Mouse (Mus musculus): Measurements from ENCODE around the gene Nfkbia. TPM values are rescaled to one million over a fixed set of nuclear protein-coding genes. Genes with fewer than 3 reads are reported as not detected.

Gene Nfkbia
- polyA plus RNA-seq, 1 experiment from 2014 or later = 38.5 TPM

GRCm38 (mm10) chr12:55442861-55443850 lies 49.3 kb downstream of the Nfkbia start:
- no peak for TF ChIP-seq EP300 (IDR thresholded peaks at IDR 0.05; ENCODE audit: low read depth)
- no peak for TF ChIP-seq CTCF (IDR thresholded peaks at IDR 0.05; ENCODE audit: low read depth)
- WGBS (ENCODE audit: insufficient replicate concordance) = 56% methylated on average over 9 of the region's 9 CpGs
- H3K4me2 ChIP-seq (ENCODE audit: low read depth, low read length) = no peak overlapping the region
- DNase-seq (peak; percentile 54), ATAC-seq (peak; percentile 7; the same call in 1 of the 2 replicates)
- H3K27me3 ChIP-seq (ENCODE audit: insufficient read depth, low read length) = no peaks in the 10 kb centered on the region
- no peak overlapping the region for H3K4me3 ChIP-seq (ENCODE audit: low read depth, low read length)
- H3K27ac ChIP-seq (ENCODE audit: low read depth) = 0 out of 2 replicates have a peak overlapping the region, but pooled peaks have one; percentile 32
- no peak overlapping the region for H3K9ac ChIP-seq (replicated peaks)
- no peaks in the 10 kb centered on the region for H3K9me3 ChIP-seq (ENCODE audit: low read length)
- peaks cover 41% of the 10 kb centered on the region for H3K4me1 ChIP-seq (ENCODE audit: insufficient read depth)
- no peaks in the 10 kb centered on the region for H3K36me3 ChIP-seq (replicated peaks; ENCODE audit: insufficient read depth, low read length)

GRCm38 (mm10) chr12:55442245-55442644 lies 50.2 kb downstream of the Nfkbia start:
- H3K27me3 ChIP-seq (ENCODE audit: insufficient read depth, low read length) = no peaks in the 10 kb centered on the region
- no peak for ATAC-seq
- H3K27ac ChIP-seq (ENCODE audit: low read depth) = no peak overlapping the region
- no peaks in the 10 kb centered on the region for H3K9me3 ChIP-seq (ENCODE audit: low read length)
- no peak overlapping the region for H3K9ac ChIP-seq (replicated peaks)
- no peaks in the 10 kb centered on the region for H3K36me3 ChIP-seq (replicated peaks; ENCODE audit: insufficient read depth, low read length)
- H3K4me2 ChIP-seq (ENCODE audit: low read depth, low read length) = no peak overlapping the region
- H3K4me1 ChIP-seq (ENCODE audit: insufficient read depth) = peaks cover 45% of the 10 kb centered on the region
- TF ChIP-seq EP300 (IDR thresholded peaks at IDR 0.05; ENCODE audit: low read depth) = no peak
- TF ChIP-seq CTCF (IDR thresholded peaks at IDR 0.05; ENCODE audit: low read depth) = no peak
- 90% methylated on average over 1 of the region's 1 CpGs for WGBS (ENCODE audit: insufficient replicate concordance)
- no peak for DNase-seq
- H3K4me3 ChIP-seq (ENCODE audit: low read depth, low read length) = no peak overlapping the region

DNA sequence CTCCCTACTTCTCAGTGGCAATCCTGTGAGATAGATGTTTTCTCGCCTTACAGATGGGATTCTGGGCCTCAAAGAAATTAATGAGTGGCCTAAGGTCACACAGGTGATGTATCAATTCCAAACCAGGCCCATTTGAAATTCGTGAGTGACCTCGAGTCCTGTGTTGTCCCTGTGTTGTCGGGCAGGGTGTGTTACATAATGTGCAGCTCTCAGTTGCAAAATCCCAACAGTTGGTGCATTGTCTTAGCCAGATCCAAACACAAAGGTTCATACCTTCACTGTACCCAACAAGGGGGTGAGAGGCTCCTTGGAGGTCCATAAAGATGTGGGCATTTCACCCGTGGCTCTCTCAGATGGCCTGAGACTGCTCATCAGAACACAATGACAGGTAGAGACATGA lies 52.0 kb downstream of the Nfkbia start:
- 59% methylated on average over 5 of the region's 5 CpGs for WGBS (ENCODE audit: insufficient replicate concordance)
- Histone ChIP-seq H3K4me1 (ENCODE audit: insufficient read depth) (peaks cover 45% of the 10 kb centered on the region), H3K27me3 (ENCODE audit: insufficient read depth, low read length) (no peaks in the 10 kb centered on the region), H3K9ac (replicated peaks) (no peak overlapping the region), H3K27ac (ENCODE audit: low read depth) (no peak overlapping the region), H3K4me3 (ENCODE audit: low read depth, low read length) (no peak overlapping the region), H3K36me3 (replicated peaks; ENCODE audit: insufficient read depth, low read length) (no peaks in the 10 kb centered on the region), H3K4me2 (ENCODE audit: low read depth, low read length) (no peak overlapping the region), H3K9me3 (ENCODE audit: low read length) (no peaks in the 10 kb centered on the region)
- TF ChIP-seq CTCF (IDR thresholded peaks at IDR 0.05; ENCODE audit: low read depth) (no peak), EP300 (IDR thresholded peaks at IDR 0.05; ENCODE audit: low read depth) (no peak)
- no peak for DNase-seq
- ATAC-seq = peak; percentile 48; the same call in 1 of the 2 replicates

Other genes with a start within 250 kb of the Nfkbia start
- 5.5 and 5.9 TPM in 2 replicates for gene 1110008L16Rik, start 193.1 kb downstream of the Nfkbia start, polyA plus RNA-seq (2015; fragmentation: Nextera tagmentation; extraction: Ambion mirVana)
- 4.3 TPM in 2 replicates for gene Ppp2r3c, start 189.6 kb downstream of the Nfkbia start, polyA plus RNA-seq (2015; fragmentation: Nextera tagmentation; extraction: Ambion mirVana)
- 177 and 184 TPM in 2 replicates for gene Psma6, start 108.4 kb downstream of the Nfkbia start, polyA plus RNA-seq (2015; fragmentation: Nextera tagmentation; extraction: Ambion mirVana)
- not detected in 2 replicates for gene Aldoart2, start 72.6 kb upstream of the Nfkbia start, polyA plus RNA-seq (2015; fragmentation: Nextera tagmentation; extraction: Ambion mirVana)
- gene Insm2, start 106.8 kb upstream of the Nfkbia start, polyA plus RNA-seq (2015; fragmentation: Nextera tagmentation; extraction: Ambion mirVana) = 0.05 TPM in 1 of 2 replicates, not detected in the other

Data from liver, postnatal 0 days (tissue).